Mouse (Mus musculus) bone marrow, adult 2 months (tissue): ENCODE measurements around the gene CN725425. TPM values are rescaled to one million over a fixed set of nuclear protein-coding genes. Genes with fewer than 3 reads are reported as not detected.

Experiments used
- H3K27ac ChIP-seq: fragments of 200-500 bp; 2 replicates; pipeline ENCODE4 v1.5.1; 2012; ENCODE audit warnings: low read depth, mild to moderate bottlenecking, control low read depth, inconsistent platforms, low read length; ENCODE audit not compliant: control insufficient read depth, poor library complexity, insufficient read depth
- H3K4me1 ChIP-seq: fragments of 200-500 bp; 2 replicates; pipeline ENCODE4 v1.6.1; 2011; ENCODE audit warnings: low read length; ENCODE audit not compliant: control insufficient read depth, insufficient read depth
- H3K4me3 ChIP-seq: fragments of 200-500 bp; replicated peaks from 2 replicates; pipeline ENCODE3; 2011; ENCODE audit warnings: mild to moderate bottlenecking, low read depth, low read length, control low read depth; ENCODE audit not compliant: control insufficient read depth
- CTCF ChIP-seq: fragments of 200-500 bp; IDR thresholded peaks from 2 replicates; pipeline ENCODE4 v1.5.1; 2011; ENCODE audit warnings: low read length, control low read depth; ENCODE audit not compliant: control insufficient read depth, insufficient read depth
- POLR2A ChIP-seq: fragments of 200-500 bp; IDR thresholded peaks from 2 replicates; pipeline ENCODE4 v1.6.1; 2011; ENCODE audit warnings: low read depth, mild to moderate bottlenecking, control low read depth, low read length, borderline replicate concordance; ENCODE audit not compliant: control insufficient read depth
- WGBS: fragments of 180-500 bp; shearing (Covaris S2); methylation state at CpG from one replicate; pipeline ENCODE4 v1.1.7; 2018; 5-methylcytosine and 5-hydroxymethylcytosine counted together
- polyA plus RNA-seq: library from polyadenylated mRNA; stranded (reverse); fragments of >200 nt; gene quantifications from 2 replicates; pipeline ENCODE4 v1.2.4, GENCODE M21; 2011; ENCODE audit warnings: low replicate concordance; ENCODE audit not compliant: missing spikeins, insufficient read depth, insufficient read length

Gene CN725425
- polyA plus RNA-seq, 1 experiment = not detected

DNA sequence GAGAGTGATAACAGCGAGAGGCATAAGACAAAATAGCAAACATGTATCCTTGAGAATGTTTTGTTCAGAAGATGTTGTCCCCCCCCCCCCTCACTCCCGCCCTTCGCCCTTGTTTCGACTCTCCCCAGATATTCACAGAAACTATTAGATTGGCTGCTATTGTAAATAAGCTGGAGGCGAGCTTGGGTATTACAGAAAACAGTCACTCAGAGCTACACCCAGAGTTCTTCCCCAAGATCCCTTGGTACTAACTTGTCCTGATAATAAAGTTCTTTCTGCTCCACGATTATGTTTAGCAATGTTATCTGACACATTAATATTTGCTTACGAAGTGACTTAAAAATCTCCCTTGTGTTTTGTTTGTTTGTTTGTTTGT is 7.1 kb upstream of the CN725425 start:
- peak overlapping the region; percentile 82 for H3K27ac ChIP-seq
- no peaks in the 10 kb centered on the region for H3K4me1 ChIP-seq
- 9% methylated on average over 7 of the region's 7 CpGs for WGBS
- H3K4me3 ChIP-seq = peak overlapping the region; percentile 74
- TF ChIP-seq POLR2A = no peak
- TF ChIP-seq CTCF = no peak

DNA sequence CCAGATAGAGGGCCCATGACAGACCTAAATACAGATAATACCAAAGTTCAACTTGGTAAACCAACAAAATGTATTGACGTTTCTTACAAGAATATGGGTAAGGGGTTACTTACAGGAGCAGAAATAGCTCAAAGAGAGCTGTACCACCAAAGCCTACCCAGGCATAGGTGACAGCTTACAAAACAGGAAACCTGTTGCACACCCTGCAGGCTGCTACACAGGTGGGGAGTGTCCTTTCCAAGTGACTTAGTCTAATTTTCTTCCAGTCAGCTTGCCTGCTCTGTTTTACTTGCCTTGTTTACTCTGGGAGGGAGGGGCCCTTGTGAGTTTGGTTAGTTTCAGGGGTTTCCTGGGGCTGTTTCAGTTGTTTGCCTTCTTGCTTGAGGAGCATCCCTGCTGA is 1.5 kb downstream of the CN725425 start:
- H3K27ac ChIP-seq = no peak overlapping the region
- H3K4me1 ChIP-seq = no peaks in the 10 kb centered on the region; the same call in 1 of the 2 replicates
- WGBS = 92% methylated on average over 1 of the region's 1 CpGs
- no peak overlapping the region for H3K4me3 ChIP-seq
- TF ChIP-seq CTCF = no peak
- no peak for TF ChIP-seq POLR2A

DNA sequence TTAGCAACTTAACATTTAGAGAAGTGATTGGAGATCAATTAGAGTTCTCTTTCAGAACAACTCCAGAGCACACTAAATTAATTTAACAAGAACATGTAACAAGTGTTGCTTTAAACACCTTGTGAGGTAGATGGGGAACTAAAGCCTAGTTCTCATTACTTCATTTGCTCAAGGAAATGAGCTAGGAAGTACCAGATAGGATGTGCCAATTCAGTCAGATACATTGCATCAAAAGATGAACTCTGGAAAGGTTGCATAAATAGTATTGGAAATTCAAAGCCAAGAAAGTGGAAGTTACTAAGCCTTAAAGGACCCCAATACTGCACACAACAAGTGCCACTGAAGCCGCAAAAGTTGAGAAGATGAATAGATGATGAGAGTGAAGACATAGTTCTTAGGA is 3.2 kb downstream of the CN725425 start:
- TF ChIP-seq POLR2A = no peak
- no peak for TF ChIP-seq CTCF
- Histone ChIP-seq H3K4me3 (no peak overlapping the region), H3K4me1 (no peaks in the 10 kb centered on the region; the same call in 1 of the 2 replicates), H3K27ac (no peak overlapping the region)
- WGBS = 47% methylated on average over 1 of the region's 1 CpGs

GRCm38 (mm10) chr15:91203521-91203920 is 4.2 kb downstream of the CN725425 start:
- Histone ChIP-seq H3K4me1 (no peaks in the 10 kb centered on the region; the same call in 1 of the 2 replicates), H3K27ac (no peak overlapping the region), H3K4me3 (no peak overlapping the region)
- 73% methylated on average over 3 of the region's 3 CpGs for WGBS
- no peak for TF ChIP-seq POLR2A
- no peak for TF ChIP-seq CTCF

- Histone ChIP-seq H3K4me1 (no peaks in the 10 kb centered on the region; the same call in 1 of the 2 replicates), H3K27ac (no peak overlapping the region), H3K4me3 (no peak overlapping the region)
- no peak for TF ChIP-seq CTCF
- no peak for TF ChIP-seq POLR2A
- 88% methylated on average over 5 of the region's 5 CpGs for WGBS
These were observed 7.2 kb downstream of the CN725425 start for GRCm38 (mm10) chr15:91206518-91206917.

- 13% methylated on average over 5 of the region's 5 CpGs for WGBS
- H3K4me1 ChIP-seq = no peaks in the 10 kb centered on the region
- H3K4me3 ChIP-seq = no peak overlapping the region
- no peak for TF ChIP-seq CTCF
- TF ChIP-seq POLR2A = no peak
- no peak overlapping the region for H3K27ac ChIP-seq
These were observed 38.0 kb downstream of the CN725425 start for GRCm38 (mm10) chr15:91237294-91237693.

DNA sequence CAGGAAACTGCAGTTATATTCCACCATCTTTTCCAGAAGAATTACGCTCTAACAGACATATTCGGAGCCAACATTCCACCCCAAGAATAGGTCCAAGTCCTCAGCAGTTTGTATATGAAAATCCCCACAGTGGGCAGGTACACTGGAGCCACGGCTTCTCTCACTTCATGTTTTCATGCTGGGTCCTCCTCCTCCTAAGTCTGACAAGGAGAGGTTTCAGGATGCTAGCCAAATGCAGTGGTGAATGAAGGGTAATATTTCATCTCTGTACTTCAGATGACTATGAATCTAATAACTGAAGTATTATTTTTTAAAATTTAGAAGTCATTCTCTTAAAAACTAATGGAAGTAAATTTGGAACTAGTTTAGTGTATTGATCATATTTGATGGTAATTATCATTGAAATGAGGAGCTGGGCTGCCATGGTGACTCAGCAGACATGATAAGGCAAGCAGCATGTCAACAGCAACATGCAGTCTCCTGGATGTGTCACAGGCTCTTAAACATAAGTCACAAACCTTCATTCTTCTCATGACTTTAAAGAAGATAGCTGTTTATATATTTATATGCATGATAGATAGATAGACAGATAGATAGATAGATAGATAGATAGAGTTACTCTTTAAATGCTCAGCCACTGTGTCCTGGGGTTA is 41.5 kb downstream of the CN725425 start:
- no peaks in the 10 kb centered on the region for H3K4me1 ChIP-seq
- TF ChIP-seq POLR2A (no peak), CTCF (no peak)
- no peak overlapping the region for H3K27ac ChIP-seq
- WGBS = 81% methylated on average over 3 of the region's 3 CpGs
- no peak overlapping the region for H3K4me3 ChIP-seq

GRCm38 (mm10) chr15:91250815-91251214 is 51.5 kb downstream of the CN725425 start:
- Histone ChIP-seq H3K4me3 (no peak overlapping the region), H3K4me1 (peaks cover 1% of the 10 kb centered on the region; the same call in 1 of the 2 replicates), H3K27ac (no peak overlapping the region)
- no peak for TF ChIP-seq CTCF
- no peak for TF ChIP-seq POLR2A
- WGBS = 54% methylated on average over 6 of the region's 6 CpGs
